Mouse (Mus musculus): Measurements from ENCODE around the gene Rnf216.
A peak's percentile ranks its signal among the peaks of the same experiment; 100 is the strongest.
"Not testable (repeated sequence)": the region's sequence is repeated elsewhere in the genome, so short reads cannot be mapped to it uniquely, and the experiment has no call there.

Rnf216 gene

DNA sequence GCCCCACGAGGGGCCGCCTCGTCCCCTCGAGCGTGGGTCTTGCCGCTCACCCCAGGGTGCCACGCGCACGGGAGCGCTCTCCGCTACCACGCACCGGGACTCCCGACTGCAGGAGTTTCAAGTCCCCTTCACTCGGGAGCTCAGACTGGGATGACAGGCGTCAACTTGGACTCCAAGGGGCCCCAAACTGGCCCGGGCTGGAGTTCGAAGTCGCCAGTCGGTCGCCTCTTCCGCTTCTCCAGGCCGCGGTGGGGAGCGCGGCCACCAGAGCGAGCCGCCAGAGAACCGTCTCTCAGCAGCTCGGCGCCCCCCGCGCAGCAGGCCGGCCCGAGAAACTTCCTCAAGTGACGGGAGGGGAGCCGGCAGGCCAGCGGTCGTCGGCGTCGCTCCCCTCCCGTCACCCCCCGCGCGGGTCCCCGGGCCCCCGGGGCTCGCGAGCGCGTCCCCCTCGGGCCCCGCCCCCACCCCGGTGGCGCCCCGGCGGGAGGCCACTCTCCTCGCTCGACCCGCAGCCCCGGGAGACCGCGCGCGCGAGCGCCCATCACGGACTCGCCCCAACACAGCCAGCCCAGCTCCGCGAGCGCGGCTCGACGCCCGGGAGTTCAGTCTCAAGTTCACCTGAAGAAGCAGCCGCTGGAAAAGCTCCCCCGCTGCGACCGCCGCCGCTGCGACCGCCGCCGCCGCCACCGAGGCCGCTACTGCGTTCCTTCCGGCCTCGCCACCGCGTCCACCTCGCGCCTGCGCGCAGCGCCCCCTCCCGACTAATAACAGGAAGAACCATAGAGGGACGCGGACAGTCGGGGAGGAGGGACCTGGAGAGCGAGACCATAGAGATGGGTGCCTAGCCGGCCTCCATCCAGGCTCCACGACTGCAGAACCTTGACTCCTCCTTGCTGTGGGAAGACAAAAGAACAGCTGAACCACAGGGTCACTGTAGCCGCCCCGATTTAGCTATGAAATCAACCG is at the start of gene Rnf216:
Gene Rnf216 (minus strand): TSS at position 714 of the 966 bp plus-strand sequence.
- peak; percentile 39 to 54 for DNase-seq (ENCODE audit: low read depth in 2 of 2, low spot score in 2 of 2)

DNA sequence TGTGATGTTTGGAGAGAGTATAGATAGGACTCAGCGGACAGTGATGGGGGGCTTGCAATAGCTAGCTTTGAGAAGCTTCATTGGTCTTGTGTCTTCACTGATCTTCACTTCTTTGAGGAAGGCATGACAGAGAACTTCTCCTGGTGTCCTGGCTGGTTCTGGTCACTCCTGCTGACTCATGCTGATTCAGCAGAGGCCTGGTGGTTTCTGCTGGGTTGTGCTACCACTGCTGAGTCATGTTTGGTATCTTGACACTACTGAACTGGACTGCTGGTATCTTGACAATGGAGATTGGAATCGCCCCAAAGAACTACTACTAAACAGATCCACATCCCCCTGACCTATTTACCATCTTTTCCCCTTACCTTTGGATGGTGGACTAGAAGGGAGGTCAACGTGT is 42.7 kb upstream of the Rnf216 start:
- no peak for DNase-seq (ENCODE audit: low read depth in 2 of 2, low spot score in 2 of 2)

DNA sequence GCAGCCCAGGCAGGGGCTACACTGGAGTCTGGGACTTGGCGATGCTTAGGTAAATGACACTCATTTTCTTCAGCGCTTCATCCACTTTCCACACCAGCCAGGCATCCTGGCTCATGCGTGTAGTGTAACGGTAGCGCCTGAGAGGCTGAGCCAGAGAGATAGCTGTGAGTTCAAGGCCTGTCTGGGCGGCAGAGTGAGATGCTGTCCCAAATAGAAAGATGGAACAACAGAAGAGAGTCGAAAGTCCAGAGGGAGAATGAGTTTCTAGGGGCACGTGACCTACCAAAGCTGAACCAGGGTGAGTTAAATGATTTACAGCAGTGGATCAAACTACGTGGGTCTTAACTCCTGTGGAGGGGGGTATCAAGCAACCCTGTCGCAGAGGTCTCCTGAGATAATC is 41.0 kb upstream of the Rnf216 start:
- no peak for DNase-seq (ENCODE audit: low read depth in 2 of 2, low spot score in 2 of 2)

DNA sequence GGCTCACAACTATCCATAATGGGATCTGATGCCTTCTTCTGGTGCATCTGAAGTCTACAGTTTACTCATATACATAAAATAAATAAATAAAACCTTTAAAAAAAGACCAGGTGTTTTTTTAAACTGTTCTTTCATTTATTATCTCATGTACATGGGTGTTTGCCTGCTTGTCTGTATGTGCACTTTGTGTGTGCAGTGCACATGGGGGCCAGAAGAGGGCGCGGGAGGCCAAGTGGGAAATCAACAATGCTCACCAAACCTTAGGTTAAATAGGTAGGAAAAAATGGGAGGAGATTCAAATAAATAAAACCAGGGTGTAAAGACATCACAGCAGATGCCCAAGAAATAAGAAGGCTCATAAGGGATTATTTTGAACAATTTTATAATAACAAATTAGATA is 37.2 kb upstream of the Rnf216 start:
- DNase-seq (ENCODE audit: low read depth in 2 of 2, low spot score in 2 of 2): no peak

DNA sequence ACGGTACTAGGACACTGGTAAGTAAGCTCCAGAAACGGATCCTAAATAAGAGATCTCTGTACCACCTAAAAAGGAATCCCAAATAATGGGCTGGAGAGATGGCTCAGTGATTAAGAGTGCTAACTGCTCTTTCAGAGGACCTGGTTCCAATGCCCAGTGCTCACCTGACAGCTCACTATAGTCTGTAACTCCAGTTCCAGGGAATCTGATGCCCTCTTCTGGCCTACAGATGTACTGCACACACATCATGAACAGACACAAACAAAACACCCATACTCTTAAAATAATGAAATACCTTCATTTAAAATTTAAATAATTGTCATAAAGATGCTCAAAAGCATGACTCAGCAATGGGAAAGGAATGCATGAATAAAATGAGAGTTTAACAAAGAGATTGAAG is 36.7 kb upstream of the Rnf216 start:
- no peak for DNase-seq (ENCODE audit: low read depth in 2 of 2, low spot score in 2 of 2)

DNA sequence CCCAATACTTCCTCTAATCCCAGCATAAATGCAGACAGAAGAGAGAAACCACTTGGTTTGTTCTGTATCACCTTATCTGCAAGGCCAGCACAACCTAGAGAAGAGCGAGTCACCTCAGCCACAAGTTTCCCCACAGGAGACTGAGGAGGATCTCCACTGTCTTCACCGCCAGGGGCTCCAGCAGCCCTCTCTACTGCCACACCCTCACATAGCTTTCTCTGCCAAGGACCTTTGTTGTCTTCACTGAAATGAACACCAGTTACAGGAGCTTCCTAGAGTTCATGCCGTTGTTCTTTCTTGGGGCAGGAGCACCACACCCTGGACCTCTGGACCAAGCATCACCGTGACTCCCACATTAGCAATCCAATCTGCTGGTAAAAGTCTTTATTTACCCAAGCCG is 35.9 kb upstream of the Rnf216 start:
- no peak for DNase-seq (ENCODE audit: low read depth in 2 of 2, low spot score in 2 of 2)

DNA sequence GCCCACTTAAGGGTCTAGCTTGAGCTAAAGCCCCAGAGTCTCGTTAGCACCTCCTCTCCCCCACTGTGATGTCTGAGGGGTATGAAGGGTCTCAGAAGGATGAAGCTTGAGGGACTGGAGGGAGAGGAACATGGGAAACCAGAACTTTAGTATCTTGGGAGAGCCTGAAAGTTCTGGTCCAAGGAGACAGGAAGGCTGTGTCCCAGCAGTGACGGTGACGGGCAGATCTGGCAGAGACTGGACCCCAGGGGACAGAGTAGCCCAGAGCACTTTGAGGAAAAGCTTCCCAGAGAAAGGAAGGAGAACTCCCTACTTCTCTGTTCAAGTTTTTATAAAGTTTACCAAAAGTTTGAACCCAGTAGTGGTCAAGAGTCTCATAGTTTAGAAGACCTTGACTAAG is 34.7 kb upstream of the Rnf216 start, which contains the start of gene Olfr718-ps1:
Gene Olfr718-ps1 (minus strand): TSS at position 101 of the 400 bp plus-strand sequence.
- no peak for DNase-seq (ENCODE audit: low read depth in 2 of 2, low spot score in 2 of 2)

DNA sequence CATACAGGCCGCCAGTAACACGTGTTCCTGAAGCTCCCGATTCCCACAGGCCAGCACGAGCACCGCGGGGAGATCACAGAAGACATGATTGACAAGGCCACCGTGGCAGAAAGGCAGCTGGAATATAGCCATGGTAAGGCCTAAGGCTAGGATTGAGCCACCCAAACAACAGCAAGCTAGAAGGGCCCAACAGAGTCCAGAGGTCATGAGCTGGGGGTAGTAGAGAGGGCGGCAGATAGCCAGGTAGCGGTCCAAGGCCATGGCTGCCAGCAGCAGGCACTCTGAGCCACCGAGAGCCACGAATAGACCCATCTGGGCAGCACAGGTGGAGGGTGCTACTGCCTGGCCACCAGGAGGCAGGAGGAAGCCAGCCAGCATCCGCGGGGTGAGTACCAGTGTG is 24.8 kb upstream of the Rnf216 start:
- no peak for DNase-seq (ENCODE audit: low read depth in 2 of 2, low spot score in 2 of 2)

DNA sequence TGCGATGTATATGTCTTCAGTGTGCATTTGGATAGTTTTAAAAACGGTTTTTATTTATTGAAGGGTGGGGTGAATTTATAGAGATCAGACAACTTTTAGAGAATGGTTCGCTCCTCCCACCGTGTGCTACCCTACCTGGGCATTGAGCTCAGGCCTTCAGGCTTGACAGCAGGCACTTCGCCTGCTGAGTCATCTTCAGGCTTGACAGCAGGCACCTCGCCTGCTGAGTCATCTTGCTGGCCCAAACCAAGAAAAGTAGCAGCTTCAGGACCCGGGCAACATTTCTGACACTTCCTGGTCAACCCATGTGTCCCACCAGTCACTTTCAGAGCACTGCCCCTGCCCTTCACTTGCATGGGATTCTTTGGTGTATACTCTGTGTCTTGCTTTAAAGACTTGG is 22.2 kb upstream of the Rnf216 start:
- no peak for DNase-seq (ENCODE audit: low read depth in 2 of 2, low spot score in 2 of 2)

DNA sequence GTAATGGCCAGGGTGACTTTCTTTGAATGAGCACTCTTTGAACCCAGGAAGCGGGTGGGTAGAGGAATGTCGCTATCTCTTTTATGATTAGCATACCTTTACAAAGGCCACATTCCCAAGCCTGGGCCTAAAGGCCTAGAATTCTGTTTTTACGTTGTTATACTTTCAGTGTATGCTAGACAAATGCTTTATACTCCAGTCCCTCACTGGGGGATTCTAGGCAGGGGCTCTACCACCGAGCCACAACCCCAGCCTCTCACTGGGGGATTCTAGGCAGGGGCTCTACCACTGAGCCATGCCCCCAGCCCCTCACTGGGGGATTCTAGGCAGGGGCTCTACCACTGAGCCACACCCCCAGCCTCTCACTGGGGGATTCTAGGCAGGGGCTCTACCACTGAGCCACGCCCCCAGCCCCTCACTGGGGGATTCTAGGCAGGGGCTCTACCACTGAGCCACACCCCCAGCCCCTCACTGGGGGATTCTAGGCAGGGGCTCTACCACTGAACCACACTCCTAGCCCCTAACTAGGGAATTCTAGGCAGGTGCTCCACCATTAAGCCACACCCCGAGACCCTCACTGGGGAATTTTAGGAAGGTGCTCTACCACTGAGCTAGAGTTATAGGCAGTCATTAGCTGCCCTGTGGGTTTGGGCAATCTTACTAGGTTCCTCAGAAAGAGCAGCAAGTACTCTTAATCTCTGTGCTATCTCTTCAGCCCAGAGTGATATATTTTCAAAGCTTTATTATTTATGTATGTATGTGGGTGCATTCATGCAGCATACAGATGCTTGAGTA is 21.6 kb upstream of the Rnf216 start:
- not testable (repeated sequence) for DNase-seq (ENCODE audit: low read depth in 2 of 2, low spot score in 2 of 2)

DNA sequence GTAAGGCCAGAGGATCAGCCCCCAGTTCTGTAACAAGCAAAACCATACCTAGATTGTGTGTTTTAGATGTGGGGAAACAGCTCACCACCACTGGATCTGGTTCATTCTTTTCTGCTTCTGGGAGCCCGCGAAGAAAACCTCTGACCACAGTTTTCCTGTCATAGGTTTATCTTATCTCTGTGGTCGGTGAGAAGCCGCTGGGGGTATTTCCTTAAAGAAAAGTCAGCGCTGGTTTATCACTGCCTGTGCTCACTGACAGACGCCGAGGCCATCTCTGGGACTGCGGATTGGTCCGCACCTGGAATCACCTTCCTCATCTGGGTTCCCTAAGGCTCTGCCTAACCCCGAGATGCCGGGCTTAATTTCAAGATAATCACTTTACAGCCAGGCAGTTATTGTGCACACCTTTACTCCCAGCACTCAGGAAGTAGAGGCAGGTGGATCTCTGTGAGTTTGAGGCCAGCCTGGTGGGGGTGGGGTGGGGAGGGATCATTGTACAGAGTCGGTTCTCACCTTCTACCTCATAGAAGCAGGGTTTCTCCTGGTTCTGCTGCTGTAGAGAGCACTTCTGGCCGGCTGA is 20.2 kb upstream of the Rnf216 start:
- peak; percentile 42 to 51 for DNase-seq (ENCODE audit: low read depth in 2 of 2, low spot score in 2 of 2)

DNA sequence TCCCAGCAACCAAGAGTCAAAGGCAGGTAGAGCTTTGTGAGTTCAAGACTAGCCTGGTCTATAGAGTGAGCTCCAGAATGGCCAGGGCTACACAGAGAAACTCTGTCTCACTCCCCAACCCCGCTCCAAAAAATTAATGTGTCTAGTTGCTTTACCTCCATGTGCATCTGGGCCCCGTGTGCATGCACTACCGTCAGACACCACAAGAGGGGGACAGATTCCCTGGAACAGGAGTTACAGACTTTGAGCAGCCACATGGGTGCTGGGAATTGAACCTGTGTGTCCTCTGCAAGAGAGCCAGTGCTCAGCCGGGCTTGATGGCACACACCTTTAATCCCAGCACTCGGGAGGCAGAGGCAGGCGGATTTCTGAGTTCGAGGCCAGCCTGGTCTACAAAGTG is 17.5 kb upstream of the Rnf216 start:
- peak in 1 of 2 experiments; percentile 17 for DNase-seq (ENCODE audit: low read depth in 2 of 2, low spot score in 2 of 2)

DNA sequence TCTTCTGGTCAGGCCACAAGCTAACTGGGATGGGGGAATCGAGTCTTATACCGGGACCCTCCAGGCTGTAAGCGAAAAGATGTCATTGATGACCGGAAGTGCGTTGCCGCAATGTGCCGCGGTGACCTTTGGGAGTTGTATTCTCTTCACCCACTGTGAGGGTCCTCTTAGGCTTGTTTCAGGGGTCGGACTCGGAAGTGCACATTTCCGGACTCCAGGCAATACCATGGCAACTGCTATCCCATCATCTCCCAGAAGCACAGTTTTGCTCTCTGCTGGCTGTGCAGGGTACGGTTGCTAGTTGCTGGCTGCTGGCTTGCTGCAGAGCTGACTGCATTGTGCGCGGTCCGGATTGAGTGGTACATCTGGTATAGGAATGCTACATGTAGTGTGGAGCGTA is 16.3 kb upstream of the Rnf216 start:
- DNase-seq (ENCODE audit: low read depth in 2 of 2, low spot score in 2 of 2): no peak

DNA sequence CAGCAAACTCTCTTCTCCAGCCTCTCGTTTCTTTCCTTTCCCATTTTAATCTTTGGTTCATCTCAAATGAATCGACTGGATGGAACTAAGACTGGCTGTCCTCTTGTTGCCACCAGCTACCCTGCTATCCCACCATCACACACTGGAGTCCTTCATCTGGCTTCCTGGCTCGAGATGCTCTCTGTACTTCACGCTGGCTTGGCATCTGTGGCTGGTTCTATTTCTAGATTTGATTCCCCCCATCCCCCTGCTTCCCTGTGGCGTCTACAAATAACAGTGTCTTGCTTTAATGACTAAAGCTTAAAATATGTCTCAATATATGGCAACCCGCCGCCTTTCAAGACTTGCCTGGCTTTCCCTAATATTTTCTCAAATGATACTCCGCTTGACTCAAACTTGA is 15.0 kb upstream of the Rnf216 start:
- no peak for DNase-seq (ENCODE audit: low read depth in 2 of 2, low spot score in 2 of 2)

DNA sequence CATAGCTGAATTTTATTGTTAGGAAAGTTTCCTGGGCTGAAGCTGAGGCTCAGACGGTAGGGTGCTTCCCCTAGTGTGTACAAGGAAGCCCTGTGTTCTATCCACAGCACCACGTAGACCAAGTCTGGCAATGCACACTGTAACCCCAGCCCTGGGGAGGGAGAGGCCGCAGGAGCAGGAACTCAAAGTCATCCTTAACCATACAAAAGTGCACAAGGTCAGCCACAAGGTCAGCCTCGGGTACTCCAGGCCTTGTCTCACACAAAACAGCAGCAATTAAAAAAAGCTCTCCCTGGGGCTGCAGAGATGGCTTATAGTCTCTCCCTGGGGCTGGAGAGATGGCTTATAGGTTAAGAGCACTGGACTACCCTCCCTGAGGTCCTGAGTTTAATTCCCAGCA is 14.1 kb upstream of the Rnf216 start:
- DNase-seq (ENCODE audit: low read depth in 2 of 2, low spot score in 2 of 2): no peak

DNA sequence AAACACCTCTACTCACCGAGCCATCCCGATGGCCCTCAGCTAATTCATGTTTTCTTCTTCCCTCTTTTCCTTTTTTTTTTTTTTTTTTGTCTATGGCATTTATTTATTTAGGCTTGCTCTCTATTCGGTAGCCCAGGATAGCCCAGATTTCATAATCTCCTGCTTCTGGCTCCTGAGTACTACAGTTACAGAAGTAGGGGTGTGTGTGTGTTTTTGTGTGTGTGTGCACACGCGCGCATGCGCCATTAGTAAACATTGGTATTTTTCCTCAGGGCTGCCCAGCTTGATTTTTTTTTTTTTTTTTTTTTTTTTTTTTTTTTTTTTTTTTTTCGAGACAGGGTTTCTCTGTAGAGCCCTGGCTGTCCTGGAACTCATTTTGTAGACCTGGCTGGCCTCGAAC is 13.3 kb upstream of the Rnf216 start:
- DNase-seq (ENCODE audit: low read depth in 2 of 2, low spot score in 2 of 2): no peak

DNA sequence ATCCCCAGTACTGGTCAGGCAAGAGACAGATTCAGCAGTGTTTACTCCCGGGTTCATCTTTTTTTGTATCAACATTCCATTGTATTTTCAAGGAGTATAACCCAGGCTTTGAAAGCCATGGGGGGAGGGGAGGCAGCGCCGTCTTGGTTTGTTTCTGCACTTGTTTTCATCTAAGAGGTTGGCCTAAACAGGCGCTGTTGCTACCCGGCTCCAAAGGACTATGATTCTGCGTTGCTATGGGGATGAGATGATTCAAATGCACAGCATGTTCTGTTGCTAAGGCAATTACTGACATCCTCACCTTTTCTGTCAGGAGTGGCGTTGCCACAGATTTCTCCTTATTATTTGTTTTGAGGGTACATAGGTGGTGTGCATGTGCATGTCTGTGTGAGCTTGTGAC is 12.8 kb upstream of the Rnf216 start:
- no peak for DNase-seq (ENCODE audit: low read depth in 2 of 2, low spot score in 2 of 2)

DNA sequence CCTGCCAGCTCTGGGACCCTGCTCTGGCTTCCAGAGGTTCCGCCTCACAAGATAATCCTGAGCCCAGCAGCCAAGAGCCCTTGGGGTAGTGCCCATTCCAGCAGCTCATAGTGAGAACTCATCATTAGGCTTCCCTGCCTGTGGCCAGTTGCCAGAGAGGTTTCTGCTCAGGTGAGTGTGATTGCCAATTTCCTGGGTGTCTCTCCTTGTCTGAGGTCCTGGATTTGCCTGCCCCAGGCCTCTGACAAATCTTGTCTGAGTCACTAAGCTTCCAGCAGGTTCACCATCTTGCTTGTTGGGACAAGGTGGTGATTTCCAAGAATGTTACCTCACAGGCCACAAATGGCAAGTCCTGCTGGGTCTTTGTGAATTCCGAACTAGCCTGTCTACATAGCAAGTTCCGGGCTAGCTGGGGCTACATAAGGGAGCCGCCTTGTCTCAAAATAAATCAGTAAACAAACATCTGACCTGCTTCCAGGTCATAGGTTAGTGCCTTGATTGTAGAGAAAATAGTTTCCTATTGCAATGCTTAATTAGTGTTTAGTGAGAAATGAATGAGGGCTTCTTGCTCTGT is 12.1 kb upstream of the Rnf216 start:
- DNase-seq (ENCODE audit: low read depth in 2 of 2, low spot score in 2 of 2): no peak

DNA sequence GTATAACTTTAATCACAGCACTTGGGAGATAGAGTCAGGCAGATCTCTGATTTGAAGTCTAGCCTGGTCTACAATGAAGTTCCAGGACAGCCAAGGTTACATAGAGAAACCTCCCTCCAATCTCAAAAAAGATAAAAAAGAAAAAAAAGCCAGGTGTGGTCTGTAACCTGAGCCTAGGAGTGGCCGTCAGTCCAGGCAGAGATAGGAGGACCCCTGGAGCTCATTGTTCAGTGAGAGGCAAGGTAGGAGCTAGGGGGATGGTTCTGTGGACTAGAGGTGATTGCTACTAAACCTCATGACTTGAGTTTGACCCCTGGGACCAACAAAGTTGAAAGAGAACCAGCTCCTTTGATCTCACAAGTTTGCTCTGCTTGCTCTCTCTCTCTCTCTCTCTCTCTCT is 9.9 kb upstream of the Rnf216 start:
- DNase-seq (ENCODE audit: low read depth in 2 of 2, low spot score in 2 of 2): no peak

DNA sequence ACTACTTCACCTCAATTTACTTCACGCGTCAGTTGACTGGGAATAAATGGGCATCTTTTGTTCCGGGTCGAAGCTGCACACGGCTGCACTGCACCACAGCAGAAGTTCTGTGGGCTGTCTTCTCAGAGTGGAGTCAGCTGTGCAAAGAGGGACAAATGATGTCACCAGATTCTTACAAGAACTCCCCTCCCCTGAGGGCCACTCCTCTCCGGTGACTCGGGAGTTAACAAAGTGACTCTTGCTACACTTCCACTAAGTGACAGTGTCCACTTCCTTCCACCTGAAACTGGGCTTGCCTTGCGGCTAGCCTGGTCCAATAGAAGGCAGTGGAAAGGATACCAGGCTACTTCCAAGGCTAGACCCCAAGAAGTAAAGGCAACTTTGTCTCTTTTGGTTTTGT is 9.3 kb upstream of the Rnf216 start:
- no peak for DNase-seq (ENCODE audit: low read depth in 2 of 2, low spot score in 2 of 2)

DNA sequence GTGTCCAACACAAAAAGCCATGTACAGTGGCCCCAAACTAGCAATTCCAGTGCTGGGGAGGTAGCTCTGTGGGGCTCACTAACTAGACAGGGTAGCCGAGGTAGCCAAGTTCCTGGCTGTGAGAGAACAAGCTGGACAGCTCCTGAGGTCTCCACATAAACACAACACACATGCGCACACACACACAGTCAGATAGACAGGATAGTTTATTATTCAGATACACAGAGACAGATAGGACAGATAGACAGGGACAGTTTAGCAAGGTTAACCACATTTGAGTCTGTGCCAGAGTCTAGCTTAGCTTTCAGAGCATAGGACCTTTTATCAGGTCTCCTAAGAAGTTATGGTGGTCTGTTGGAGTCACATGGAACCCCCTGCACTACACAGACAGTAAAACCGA is 6.0 kb downstream of the Rnf216 start:
- DNase-seq (ENCODE audit: low read depth in 2 of 2, low spot score in 2 of 2): no peak
